Mouse (Mus musculus) limb, embryonic 11.5 days (tissue): ENCODE measurements at regions not wholly inside any gene's neighbourhood (a gene's known extent, or its start where the extent isn't known, plus 50 kb on each side); places are given as distances from the start of the nearest gene placed in this dataset.

Experiments used
- ATAC-seq: fragments of 200-750 bp; cut with Nextera tagmentation; 2 replicates; pipeline ENCODE4 v1.8.0; 2017; ENCODE audit warnings: low read depth; ENCODE audit not compliant: insufficient number of reproducible peaks, low FRiP score, low TSS enrichment
- DNase-seq: peaks from one replicate; pipeline ENCODE4 v3.0.0-alpha.2; 2015; ENCODE audit warnings: low spot score
- H3K27ac ChIP-seq: fragments of 300-500 bp; sonication (generic); replicated peaks from 2 replicates; pipeline ENCODE4 v1.5.1; 2014; ENCODE audit warnings: low read depth, mild to moderate bottlenecking, low read length
- H3K27me3 ChIP-seq: fragments of 300-500 bp; sonication (generic); 2 replicates; pipeline ENCODE4 v1.6.1; 2014; ENCODE audit warnings: mild to moderate bottlenecking, low read length, mixed read lengths; ENCODE audit not compliant: control insufficient read depth, insufficient read depth
- H3K36me3 ChIP-seq: fragments of 300-500 bp; sonication (generic); 2 replicates; pipeline ENCODE4 v1.6.1; 2014; ENCODE audit warnings: mild to moderate bottlenecking, low read length, moderate library complexity, mixed read lengths; ENCODE audit not compliant: control insufficient read depth, insufficient read depth
- H3K4me1 ChIP-seq: fragments of 300-500 bp; sonication (generic); 2 replicates; pipeline ENCODE4 v1.6.1; 2014; ENCODE audit warnings: low read length, mixed read lengths; ENCODE audit not compliant: control insufficient read depth, insufficient read depth
- H3K4me2 ChIP-seq: fragments of 300-500 bp; sonication (generic); 2 replicates; pipeline ENCODE4 v1.6.1; 2014; ENCODE audit warnings: low read depth, mild to moderate bottlenecking, moderate library complexity; ENCODE audit not compliant: severe bottlenecking
- H3K4me3 ChIP-seq: fragments of 300-500 bp; sonication (generic); 2 replicates; pipeline ENCODE4 v1.5.1; 2014; ENCODE audit warnings: low read depth, low read length
- H3K9ac ChIP-seq: fragments of 300-500 bp; sonication (generic); 2 replicates; pipeline ENCODE4 v1.6.1; 2014; ENCODE audit warnings: mild to moderate bottlenecking, low read length
- H3K9me3 ChIP-seq: fragments of 300-500 bp; sonication (generic); 2 replicates; pipeline ENCODE4 v1.6.1; 2016; ENCODE audit warnings: low read length; ENCODE audit not compliant: control insufficient read depth
- WGBS: fragments of 180-500 bp; shearing (Covaris S2); extraction: QIAGEN DNeasy Blood & Tissue Kit; methylation state at CpG from one replicate; pipeline ENCODE4 v1.1.7; 2014; 5-methylcytosine and 5-hydroxymethylcytosine counted together

DNA sequence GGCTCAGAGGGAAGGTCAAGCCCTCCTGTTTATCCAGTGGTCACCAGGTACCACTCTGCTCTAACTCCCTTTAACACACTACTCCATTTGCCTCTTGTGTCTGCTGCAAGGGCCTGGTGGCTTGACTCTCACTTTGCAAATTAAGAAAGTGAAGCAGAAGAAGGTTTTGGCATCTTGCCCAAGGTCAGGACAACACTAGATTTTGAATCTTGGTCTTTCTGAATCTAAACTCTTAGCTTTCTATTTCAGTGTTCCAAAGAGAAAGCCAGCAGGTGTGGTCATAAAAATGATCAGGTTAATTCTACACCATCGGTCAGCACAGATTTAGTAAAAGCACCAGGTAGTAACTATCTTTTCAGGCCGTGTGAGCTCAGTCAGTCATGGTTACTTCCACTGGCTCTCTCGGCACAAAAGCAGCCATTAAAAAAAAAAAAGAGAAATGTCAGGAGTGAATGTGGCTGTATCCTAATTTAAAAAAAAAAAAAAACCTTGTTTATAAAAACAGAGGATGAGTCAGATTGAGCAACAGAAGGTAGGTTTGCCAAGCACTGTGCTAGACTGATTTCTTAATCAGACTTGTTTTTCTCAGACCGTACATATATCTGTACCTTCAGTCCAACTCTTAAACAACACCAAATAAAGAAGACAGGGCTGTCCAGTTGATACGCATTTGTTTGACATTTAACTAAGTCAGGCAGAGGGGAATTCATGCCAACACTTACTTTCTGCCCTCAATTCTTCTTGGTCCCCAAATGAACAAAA lies 403.6 kb upstream of the Rgma start:
- DNase-seq = no peak
- Histone ChIP-seq H3K36me3 (no peaks in the 10 kb centered on the region), H3K4me2 (no peak overlapping the region), H3K4me3 (no peak overlapping the region), H3K9ac (no peak overlapping the region), H3K4me1 (no peaks in the 10 kb centered on the region), H3K27me3 (no peaks in the 10 kb centered on the region), H3K27ac (no peak overlapping the region), H3K9me3 (no peaks in the 10 kb centered on the region)
- WGBS = 87% methylated on average over 5 of the region's 5 CpGs
- no peak for ATAC-seq

DNA sequence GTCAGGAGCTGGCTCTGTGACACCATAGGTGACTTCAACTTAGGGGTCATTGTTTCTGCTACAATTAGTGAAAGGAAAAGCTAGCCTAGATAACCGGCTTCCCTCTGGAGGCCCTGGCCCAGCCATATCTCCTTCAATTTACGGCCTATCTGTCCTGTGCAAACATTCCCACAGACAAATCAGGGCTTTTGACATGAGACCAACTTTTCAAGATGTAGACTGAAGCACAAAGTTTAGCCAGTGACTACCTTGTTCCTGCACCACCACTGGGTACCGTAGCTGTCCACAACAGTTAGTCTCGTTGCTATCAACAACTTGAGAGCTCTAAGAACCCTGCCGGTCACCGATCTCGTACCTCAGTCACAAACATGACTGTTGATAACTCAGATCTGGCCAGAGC lies 402.9 kb upstream of the Rgma start:
- 86% methylated on average over 7 of the region's 7 CpGs for WGBS
- no peak overlapping the region for H3K9ac ChIP-seq
- no peaks in the 10 kb centered on the region for H3K27me3 ChIP-seq
- ATAC-seq (no peak), DNase-seq (no peak)
- no peaks in the 10 kb centered on the region for H3K36me3 ChIP-seq
- H3K9me3 ChIP-seq = no peaks in the 10 kb centered on the region
- H3K4me3 ChIP-seq = no peak overlapping the region
- H3K27ac ChIP-seq = no peak overlapping the region
- no peaks in the 10 kb centered on the region for H3K4me1 ChIP-seq
- H3K4me2 ChIP-seq = no peak overlapping the region

DNA sequence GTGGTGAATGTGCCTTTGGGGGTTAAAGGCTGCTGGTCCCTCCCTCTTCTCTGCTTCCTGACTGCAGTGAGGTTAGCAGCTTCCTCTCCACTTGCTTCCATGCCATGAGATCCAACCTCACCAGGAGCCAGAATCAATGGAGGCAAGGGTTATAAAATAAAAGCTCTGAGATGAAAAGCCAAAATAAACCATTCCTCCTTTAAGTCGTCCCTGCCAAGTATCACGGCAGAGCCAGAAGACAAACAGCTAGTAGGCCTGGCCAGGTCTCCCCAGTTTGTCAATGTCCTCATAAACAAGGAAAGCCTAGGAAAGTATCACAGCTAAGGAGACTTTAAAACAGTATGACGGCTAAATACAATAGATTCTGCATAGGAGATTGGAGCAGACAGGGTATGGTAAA lies 401.5 kb upstream of the Rgma start:
- H3K4me2 ChIP-seq = no peak overlapping the region
- ATAC-seq (no peak), DNase-seq (no peak)
- no peaks in the 10 kb centered on the region for H3K4me1 ChIP-seq
- H3K4me3 ChIP-seq = no peak overlapping the region
- no peak overlapping the region for H3K9ac ChIP-seq
- no peaks in the 10 kb centered on the region for H3K36me3 ChIP-seq
- no peaks in the 10 kb centered on the region for H3K27me3 ChIP-seq
- no peak overlapping the region for H3K27ac ChIP-seq
- WGBS = 65% methylated on average over 3 of the region's 3 CpGs
- H3K9me3 ChIP-seq = no peaks in the 10 kb centered on the region

DNA sequence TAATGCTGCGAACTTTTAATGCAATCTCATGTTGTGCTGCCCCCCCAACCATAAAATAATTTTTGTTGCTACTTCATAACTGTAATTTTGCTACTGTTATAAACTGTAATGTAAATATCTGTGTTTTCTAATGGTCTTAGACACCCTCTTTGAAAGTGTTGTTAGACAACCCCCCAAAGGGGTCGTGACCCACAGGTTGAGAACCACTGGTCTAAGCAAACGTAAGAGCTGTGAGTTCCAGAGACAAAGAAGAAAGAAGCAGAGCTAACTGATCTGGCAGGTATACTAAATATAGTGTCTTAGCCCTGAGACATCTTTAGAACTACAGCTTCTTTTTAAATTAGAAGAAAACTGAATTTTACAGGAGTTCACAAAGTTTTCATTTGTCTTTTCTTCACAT lies 400.9 kb upstream of the Rgma start:
- H3K27me3 ChIP-seq = no peaks in the 10 kb centered on the region
- no peak overlapping the region for H3K4me2 ChIP-seq
- no peaks in the 10 kb centered on the region for H3K36me3 ChIP-seq
- no peak for ATAC-seq
- DNase-seq = no peak
- no peaks in the 10 kb centered on the region for H3K4me1 ChIP-seq
- no peak overlapping the region for H3K27ac ChIP-seq
- H3K9ac ChIP-seq = no peak overlapping the region
- H3K4me3 ChIP-seq = no peak overlapping the region
- no peaks in the 10 kb centered on the region for H3K9me3 ChIP-seq
- WGBS = 83% methylated on average over 3 of the region's 3 CpGs

DNA sequence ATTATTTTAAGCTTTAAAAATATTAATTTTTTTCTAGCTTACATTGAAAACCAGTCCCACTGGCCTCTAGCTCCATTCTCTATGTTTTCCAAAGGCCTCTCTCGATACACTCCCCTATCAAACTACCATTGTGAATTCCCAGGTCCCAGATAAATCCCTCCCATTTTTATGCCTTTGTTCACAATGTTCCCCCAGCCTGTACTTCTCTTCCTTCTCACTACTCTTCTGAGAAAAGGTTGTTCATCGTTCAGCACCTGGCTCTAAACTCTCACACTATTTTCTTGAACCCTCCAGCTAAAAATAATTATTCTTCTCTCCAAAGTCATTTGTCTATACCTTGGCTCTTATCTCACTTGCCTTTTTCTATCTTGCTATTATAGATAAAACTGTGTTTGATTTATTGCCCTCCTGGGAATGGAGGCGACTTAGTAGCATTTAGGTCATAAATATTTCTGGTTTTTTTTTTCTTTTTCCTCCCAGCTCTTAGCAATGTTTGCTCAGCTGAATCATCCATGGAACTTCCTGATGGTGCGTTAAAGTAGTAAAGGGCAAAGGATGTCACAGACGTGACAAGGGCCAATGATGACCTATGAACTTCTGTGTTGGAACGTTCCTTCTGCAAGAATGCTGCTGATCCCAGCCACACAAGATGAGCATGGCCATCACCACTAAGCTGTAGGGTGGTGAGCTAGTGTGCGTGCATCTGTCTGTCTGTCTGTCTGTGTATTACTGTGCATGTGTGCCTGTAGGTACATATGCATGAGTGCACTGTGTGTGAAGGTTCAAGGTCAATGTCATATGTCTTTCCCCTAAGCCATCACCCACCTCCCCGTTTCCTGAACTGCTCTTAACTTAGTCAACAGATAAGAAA lies 384.5 kb upstream of the Rgma start:
- no peaks in the 10 kb centered on the region for H3K36me3 ChIP-seq
- ATAC-seq (no peak), DNase-seq (no peak)
- H3K27me3 ChIP-seq = no peaks in the 10 kb centered on the region
- no peaks in the 10 kb centered on the region for H3K9me3 ChIP-seq
- no peak overlapping the region for H3K27ac ChIP-seq
- WGBS = 74% methylated on average over 8 of the region's 8 CpGs
- H3K4me3 ChIP-seq = no peak overlapping the region
- H3K9ac ChIP-seq = no peak overlapping the region
- no peak overlapping the region for H3K4me2 ChIP-seq
- no peaks in the 10 kb centered on the region for H3K4me1 ChIP-seq

DNA sequence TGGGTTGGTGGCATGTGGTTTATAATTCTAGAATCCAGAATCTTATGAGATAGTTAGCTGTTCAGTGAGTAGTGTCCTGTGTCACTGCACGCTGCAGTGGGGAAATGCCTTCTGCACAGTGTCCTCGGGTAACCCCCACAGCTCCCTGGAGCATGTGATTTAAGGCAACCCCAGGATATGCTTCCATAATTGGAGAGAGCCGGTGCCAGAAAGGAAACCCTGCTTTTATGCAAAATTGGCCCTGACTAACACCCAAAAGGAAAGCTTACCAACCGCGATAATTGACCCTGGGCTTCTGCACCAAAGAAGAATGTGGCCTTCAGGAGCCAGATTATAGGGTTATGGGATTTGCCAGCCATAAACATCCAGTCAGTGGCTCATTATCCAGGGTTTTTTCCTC lies 376.9 kb upstream of the Rgma start:
- Histone ChIP-seq H3K36me3 (no peaks in the 10 kb centered on the region), H3K4me1 (no peaks in the 10 kb centered on the region), H3K4me3 (no peak overlapping the region), H3K4me2 (no peak overlapping the region), H3K9me3 (no peaks in the 10 kb centered on the region), H3K27me3 (no peaks in the 10 kb centered on the region), H3K27ac (no peak overlapping the region), H3K9ac (no peak overlapping the region)
- 40% methylated on average over 5 of the region's 5 CpGs for WGBS
- no peak for ATAC-seq
- peak; percentile 27 for DNase-seq

DNA sequence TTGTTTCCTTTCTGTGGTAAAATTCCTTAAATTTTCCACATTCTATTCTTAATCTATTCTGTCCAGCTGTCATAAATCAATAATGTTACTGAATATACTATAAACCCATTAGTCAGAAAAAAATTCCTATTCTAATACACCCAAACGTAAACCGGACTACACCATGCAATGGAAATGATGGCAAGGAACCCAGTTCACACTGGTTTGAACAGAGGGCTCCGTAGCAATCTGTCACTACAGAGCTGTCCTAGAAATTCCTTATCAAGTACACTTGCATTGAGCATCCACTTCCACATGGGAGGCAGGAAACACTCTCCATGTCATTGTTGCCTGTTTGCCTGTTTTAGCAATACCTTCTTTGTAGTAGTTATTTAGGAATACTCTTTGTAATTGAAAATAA lies 356.2 kb upstream of the Rgma start:
- H3K4me3 ChIP-seq = no peak overlapping the region
- 86% methylated on average over 3 of the region's 3 CpGs for WGBS
- H3K9me3 ChIP-seq = no peaks in the 10 kb centered on the region
- H3K36me3 ChIP-seq = no peaks in the 10 kb centered on the region
- no peak overlapping the region for H3K4me2 ChIP-seq
- DNase-seq (no peak), ATAC-seq (no peak)
- H3K27me3 ChIP-seq = no peaks in the 10 kb centered on the region
- H3K9ac ChIP-seq = no peak overlapping the region
- no peaks in the 10 kb centered on the region for H3K4me1 ChIP-seq
- no peak overlapping the region for H3K27ac ChIP-seq

DNA sequence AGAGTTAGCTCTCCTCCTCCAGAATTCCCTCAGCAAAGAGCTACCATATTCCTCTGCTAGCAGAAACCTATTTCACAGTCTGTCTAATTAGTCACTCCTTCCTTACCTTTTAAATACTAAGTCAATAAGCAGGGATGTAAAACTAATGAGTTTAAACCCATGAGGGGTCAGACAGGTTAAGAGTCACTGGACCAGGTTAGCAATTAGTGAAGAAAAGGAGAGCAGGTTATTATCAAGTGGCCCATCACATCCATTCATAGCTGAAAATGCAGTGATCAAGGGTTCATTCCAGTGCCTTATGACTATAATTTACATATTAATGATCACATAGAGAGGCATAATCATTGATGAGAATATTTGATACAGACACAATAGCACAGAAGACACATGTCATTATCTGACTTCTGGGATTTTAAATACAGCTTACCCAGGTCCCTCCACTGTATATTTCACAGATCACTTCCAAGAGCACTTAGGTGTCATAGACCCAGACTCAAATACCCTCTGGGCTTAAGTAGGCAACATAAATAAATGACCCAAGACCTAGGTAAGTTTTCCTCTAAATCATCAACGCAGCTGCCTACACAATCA lies 355.4 kb upstream of the Rgma start:
- H3K9ac ChIP-seq = no peak overlapping the region
- H3K36me3 ChIP-seq = no peaks in the 10 kb centered on the region
- no peaks in the 10 kb centered on the region for H3K4me1 ChIP-seq
- no peak overlapping the region for H3K4me3 ChIP-seq
- H3K9me3 ChIP-seq = no peaks in the 10 kb centered on the region
- DNase-seq (no peak), ATAC-seq (no peak)
- H3K27ac ChIP-seq = no peak overlapping the region
- H3K27me3 ChIP-seq = no peaks in the 10 kb centered on the region
- WGBS = 68% methylated on average over 1 of the region's 1 CpGs
- no peak overlapping the region for H3K4me2 ChIP-seq
